Mouse (Mus musculus): ENCODE data around the gene Ddx58. TPM values are rescaled to one million over a fixed set of nuclear protein-coding genes. Genes with fewer than 3 reads are reported as not detected.

The Ddx58 gene
- total and polyA plus RNA-seq, 2 experiments from 2014 or later: 2.8 to 7.6 TPM

- Histone ChIP-seq H3K36me3 (ENCODE audit: insufficient read depth) (peaks cover 88% of the 10 kb centered on the region), H3K4me3 (ENCODE audit: low read depth, low read length) (no peak overlapping the region), H3K27ac (ENCODE audit: low read depth, low read length) (no peak overlapping the region), H3K4me1 (ENCODE audit: insufficient read depth) (no peaks in the 10 kb centered on the region), H3K4me2 (ENCODE audit: low read depth) (no peak overlapping the region), H3K9ac (no peak overlapping the region), H3K9me3 (ENCODE audit: low read length) (no peaks in the 10 kb centered on the region), H3K27me3 (ENCODE audit: insufficient read depth, low read length) (no peaks in the 10 kb centered on the region)
- no peak for TF ChIP-seq CTCF (IDR thresholded peaks at IDR 0.05; ENCODE audit: low read depth)
- WGBS: 88% methylated on average over 7 of the region's 7 CpGs
- DNase-seq: no peak
- ATAC-seq: no peak
Observed at GRCm38 (mm10) chr4:40187956-40188355, 51.7 kb downstream of the Ddx58 start.

- Histone ChIP-seq H3K9me3 (ENCODE audit: low read length) (no peaks in the 10 kb centered on the region), H3K36me3 (ENCODE audit: insufficient read depth) (peaks cover 93% of the 10 kb centered on the region), H3K27ac (ENCODE audit: low read depth, low read length) (no peak overlapping the region), H3K9ac (no peak overlapping the region), H3K4me1 (ENCODE audit: insufficient read depth) (no peaks in the 10 kb centered on the region), H3K4me2 (ENCODE audit: low read depth) (no peak overlapping the region), H3K4me3 (ENCODE audit: low read depth, low read length) (no peak overlapping the region), H3K27me3 (ENCODE audit: insufficient read depth, low read length) (no peaks in the 10 kb centered on the region)
- no peak for DNase-seq
- 87% methylated on average over 5 of the region's 5 CpGs for WGBS
- no peak for TF ChIP-seq CTCF (IDR thresholded peaks at IDR 0.05; ENCODE audit: low read depth)
- ATAC-seq: no peak
Observed at GRCm38 (mm10) chr4:40184470-40184869, 55.2 kb downstream of the Ddx58 start.

- Histone ChIP-seq H3K4me1 (ENCODE audit: insufficient read depth) (no peaks in the 10 kb centered on the region), H3K4me2 (ENCODE audit: low read depth) (no peak overlapping the region), H3K9me3 (ENCODE audit: low read length) (no peaks in the 10 kb centered on the region), H3K27ac (ENCODE audit: low read depth, low read length) (no peak overlapping the region), H3K36me3 (ENCODE audit: insufficient read depth) (peaks cover 90% of the 10 kb centered on the region), H3K4me3 (ENCODE audit: low read depth, low read length) (no peak overlapping the region), H3K9ac (no peak overlapping the region), H3K27me3 (ENCODE audit: insufficient read depth, low read length) (no peaks in the 10 kb centered on the region)
- no peak for TF ChIP-seq CTCF (IDR thresholded peaks at IDR 0.05; ENCODE audit: low read depth)
- ATAC-seq (no peak), DNase-seq (no peak)
- WGBS: 94% methylated on average over 6 of the region's 6 CpGs
Observed at GRCm38 (mm10) chr4:40183781-40184180, 55.8 kb downstream of the Ddx58 start.

GRCm38 (mm10) chr4:40182651-40183320 is 56.8 kb downstream of the Ddx58 start:
- WGBS: 33% methylated on average over 14 of the region's 14 CpGs
- peak; percentile 77 for TF ChIP-seq CTCF (IDR thresholded peaks at IDR 0.05; ENCODE audit: low read depth)

GRCm38 (mm10) chr4:40181681-40182080 is 57.9 kb downstream of the Ddx58 start:
- Histone ChIP-seq H3K4me2 (ENCODE audit: low read depth) (no peak overlapping the region), H3K9ac (no peak overlapping the region), H3K27ac (ENCODE audit: low read depth, low read length) (no peak overlapping the region), H3K9me3 (ENCODE audit: low read length) (no peaks in the 10 kb centered on the region), H3K4me1 (ENCODE audit: insufficient read depth) (no peaks in the 10 kb centered on the region), H3K4me3 (ENCODE audit: low read depth, low read length) (no peak overlapping the region), H3K27me3 (ENCODE audit: insufficient read depth, low read length) (no peaks in the 10 kb centered on the region), H3K36me3 (ENCODE audit: insufficient read depth) (peaks cover 83% of the 10 kb centered on the region)
- WGBS: 92% methylated on average over 8 of the region's 8 CpGs
- DNase-seq: no peak
- no peak for ATAC-seq
- TF ChIP-seq CTCF (IDR thresholded peaks at IDR 0.05; ENCODE audit: low read depth): no peak

More at GRCm38 (mm10) chr4:40182651-40183320, 56.8 kb downstream of the Ddx58 start:
- Histone ChIP-seq H3K27me3 (ENCODE audit: insufficient read depth, low read length) (no peaks in the 10 kb centered on the region), H3K27ac (ENCODE audit: low read depth, low read length) (no peak overlapping the region), H3K4me1 (ENCODE audit: insufficient read depth) (no peaks in the 10 kb centered on the region), H3K9ac (no peak overlapping the region), H3K36me3 (ENCODE audit: insufficient read depth) (peaks cover 89% of the 10 kb centered on the region), H3K4me2 (ENCODE audit: low read depth) (no peak overlapping the region), H3K9me3 (ENCODE audit: low read length) (no peaks in the 10 kb centered on the region), H3K4me3 (ENCODE audit: low read depth, low read length) (no peak overlapping the region)
- ATAC-seq: peak; percentile 82
- peak; percentile 76 for DNase-seq

GRCm38 (mm10) chr4:40180046-40180445 is 59.6 kb downstream of the Ddx58 start:
- Histone ChIP-seq H3K9me3 (ENCODE audit: low read length) (no peaks in the 10 kb centered on the region), H3K9ac (no peak overlapping the region), H3K4me1 (ENCODE audit: insufficient read depth) (no peaks in the 10 kb centered on the region), H3K4me3 (ENCODE audit: low read depth, low read length) (no peak overlapping the region), H3K27me3 (ENCODE audit: insufficient read depth, low read length) (no peaks in the 10 kb centered on the region), H3K4me2 (ENCODE audit: low read depth) (no peak overlapping the region), H3K36me3 (ENCODE audit: insufficient read depth) (peaks cover 83% of the 10 kb centered on the region), H3K27ac (ENCODE audit: low read depth, low read length) (no peak overlapping the region)
- no peak for TF ChIP-seq CTCF (IDR thresholded peaks at IDR 0.05; ENCODE audit: low read depth)
- 95% methylated on average over 6 of the region's 6 CpGs for WGBS
- DNase-seq (no peak), ATAC-seq (no peak)

- Histone ChIP-seq H3K9me3 (ENCODE audit: low read length) (no peaks in the 10 kb centered on the region), H3K27me3 (ENCODE audit: insufficient read depth, low read length) (no peaks in the 10 kb centered on the region), H3K9ac (no peak overlapping the region), H3K4me3 (ENCODE audit: low read depth, low read length) (no peak overlapping the region), H3K4me1 (ENCODE audit: insufficient read depth) (no peaks in the 10 kb centered on the region), H3K27ac (ENCODE audit: low read depth, low read length) (no peak overlapping the region), H3K4me2 (ENCODE audit: low read depth) (no peak overlapping the region), H3K36me3 (ENCODE audit: insufficient read depth) (peaks cover 69% of the 10 kb centered on the region)
- DNase-seq (no peak), ATAC-seq (no peak)
- 79% methylated on average over 17 of the region's 17 CpGs for WGBS
- no peak for TF ChIP-seq CTCF (IDR thresholded peaks at IDR 0.05; ENCODE audit: low read depth)
Observed at GRCm38 (mm10) chr4:40178584-40178983, 61.0 kb downstream of the Ddx58 start.

Measured in forebrain, postnatal 0 days (tissue).